In genomic region chr9:10667438-10667837, GRCm38 (mm10) we compare ENCODE assay signal across 17 mouse cellular contexts.
"Had no signal": no experiment of that assay in that cellular context is flagged by ENCODE, and none has a peak within 500 bp of the region (broad histone marks: within the 10 kb centered on the region; RNA-seq: fewer than 3 reads in every experiment).

No protein-coding gene starts in this region.

- H3K36me3 ChIP-seq: lung, embryonic 15.5 days; midbrain, embryonic 13.5 days; midbrain, embryonic 15.5 days; neural tube, embryonic 12.5 days; stomach, embryonic 15.5 days had no signal

- H3K4me2 ChIP-seq: lung, embryonic 15.5 days; midbrain, embryonic 11.5 days; midbrain, embryonic 13.5 days; midbrain, embryonic 15.5 days; neural tube, embryonic 12.5 days; stomach, embryonic 15.5 days had no signal

- ATAC-seq: lung, postnatal 0 days; midbrain, embryonic 13.5 days; midbrain, embryonic 15.5 days had no signal

- DNase-seq: lung, adult 2 months; lung, postnatal 14 days; lung, postnatal 36 days; right cerebral cortex, postnatal 14 days; thymus, adult 2 months; thymus, postnatal 25 days; thymus, postnatal 4 days had no signal

- H3K4me1 ChIP-seq: lung, embryonic 15.5 days; megakaryocyte, embryonic 14.5 days; midbrain, embryonic 13.5 days; midbrain, embryonic 15.5 days; neural tube, embryonic 12.5 days; stomach, embryonic 15.5 days had no signal

- H3K27ac ChIP-seq: lung, embryonic 15.5 days; macrophage; midbrain, embryonic 13.5 days; midbrain, embryonic 15.5 days; neural tube, embryonic 12.5 days; stomach, embryonic 15.5 days; stomach, postnatal 0 days had no signal

- H3K9ac ChIP-seq: lung, embryonic 15.5 days; midbrain, embryonic 13.5 days; midbrain, embryonic 15.5 days; neural tube, embryonic 12.5 days; stomach, embryonic 15.5 days had no signal

- H3K9me3 ChIP-seq: lung, embryonic 15.5 days; megakaryocyte, embryonic 14.5 days; midbrain, embryonic 13.5 days; midbrain, embryonic 15.5 days; neural tube, embryonic 12.5 days; stomach, embryonic 15.5 days had no signal

- H3K4me3 ChIP-seq: lung, embryonic 15.5 days; megakaryocyte, embryonic 14.5 days; midbrain, embryonic 13.5 days; midbrain, embryonic 15.5 days; neural tube, embryonic 12.5 days; stomach, embryonic 15.5 days had no signal

- H3K27me3 ChIP-seq: lung, embryonic 15.5 days; megakaryocyte, embryonic 14.5 days; midbrain, embryonic 13.5 days; midbrain, embryonic 15.5 days; neural tube, embryonic 12.5 days; stomach, embryonic 15.5 days had no signal
